Mouse (Mus musculus) stomach, postnatal 0 days (tissue): ENCODE measurements around the gene Gm36864. TPM values are rescaled to one million over a fixed set of nuclear protein-coding genes. Genes with fewer than 3 reads are reported as not detected.
A peak's percentile ranks its signal among the peaks of the same experiment; 100 is the strongest.

ENCODE experiments used
- ATAC-seq: fragments of 200-750 bp; cut with Nextera tagmentation; 2 replicates; pipeline ENCODE4 v1.8.0; 2017; ENCODE audit not compliant: low FRiP score, low TSS enrichment
- DNase-seq: peaks from one replicate; pipeline ENCODE4 v3.0.0-alpha.2; 2016; ENCODE audit warnings: low spot score
- H3K27ac ChIP-seq: fragments of 300-500 bp; sonication (generic); replicated peaks from 2 replicates; pipeline ENCODE4 v1.5.1; 2014; ENCODE audit warnings: mild to moderate bottlenecking, control low read depth
- H3K27me3 ChIP-seq: fragments of 300-500 bp; sonication (generic); 2 replicates; pipeline ENCODE4 v1.6.1; 2014; ENCODE audit warnings: low read length; ENCODE audit not compliant: control insufficient read depth, insufficient read depth
- H3K36me3 ChIP-seq: fragments of 300-500 bp; sonication (generic); 2 replicates; pipeline ENCODE4 v1.6.1; 2014; ENCODE audit warnings: low read length, mixed read lengths; ENCODE audit not compliant: control insufficient read depth, insufficient read depth
- H3K4me1 ChIP-seq: fragments of 300-500 bp; sonication (generic); replicated peaks from 2 replicates; pipeline ENCODE4 v1.6.1; 2014; ENCODE audit warnings: antibody characterized with exemption; ENCODE audit not compliant: control insufficient read depth, insufficient read depth
- H3K4me2 ChIP-seq: fragments of 300-500 bp; sonication (generic); replicated peaks from 2 replicates; pipeline ENCODE4 v1.6.1; 2014; ENCODE audit warnings: low read depth, mild to moderate bottlenecking, control low read depth, moderate library complexity
- H3K4me3 ChIP-seq: fragments of 300-500 bp; sonication (generic); 2 replicates; pipeline ENCODE4 v1.5.1; 2014; ENCODE audit warnings: low read depth, low read length, control low read depth
- H3K9ac ChIP-seq: fragments of 300-500 bp; sonication (generic); 2 replicates; pipeline ENCODE4 v1.6.1; 2014; ENCODE audit warnings: mild to moderate bottlenecking, low read length, control low read depth, mixed read lengths
- H3K9me3 ChIP-seq: fragments of 300-500 bp; sonication (generic); 2 replicates; pipeline ENCODE4 v1.6.1; 2016; ENCODE audit warnings: low read length; ENCODE audit not compliant: control insufficient read depth
- CTCF ChIP-seq: IDR thresholded peaks from 2 replicates; pipeline ENCODE4 v1.5.1; 2016; ENCODE audit warnings: antibody characterized with exemption, low read depth, mild to moderate bottlenecking, moderate library complexity
- EP300 ChIP-seq: optimal IDR thresholded peaks from 2 replicates; pipeline ENCODE3; 2016; ENCODE audit warnings: antibody characterized with exemption
- WGBS: fragments of 180-500 bp; shearing (Covaris S2); extraction: QIAGEN DNeasy Blood & Tissue Kit; methylation state at CpG from one replicate; pipeline ENCODE4 v1.1.7; 2014; 5-methylcytosine and 5-hydroxymethylcytosine counted together
- polyA plus RNA-seq: library from polyadenylated mRNA; unstranded; fragments of >200 nt; fragmentation: Nextera tagmentation; extraction: Ambion mirVana; gene quantifications from 2 replicates; pipeline ENCODE4 v1.2.1, GENCODE M21; 2015

The Gm36864 gene
- polyA plus RNA-seq, 1 experiment from 2014 or later: not detected

DNA sequence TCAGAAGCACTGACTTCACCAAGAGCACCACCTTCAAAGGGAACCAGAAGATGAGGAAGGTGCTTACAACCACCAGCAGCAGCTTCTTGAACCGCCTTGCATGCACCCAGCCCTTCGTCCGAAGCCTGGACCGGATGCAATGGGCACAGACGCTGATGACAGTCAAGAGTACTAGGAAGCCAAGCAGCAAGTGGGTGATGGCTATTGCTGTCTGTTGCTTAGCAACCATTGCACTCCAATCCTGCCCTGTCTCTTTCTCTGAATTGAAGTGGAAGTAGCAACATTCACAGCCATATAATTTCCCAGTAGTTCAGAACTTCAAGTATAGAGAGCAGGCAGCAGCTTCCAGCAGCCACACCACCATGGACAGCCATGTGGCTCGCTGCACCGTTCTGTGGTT is 45.6 kb downstream of the Gm36864 start:
- H3K4me3 ChIP-seq: no peak overlapping the region
- 84% methylated on average over 7 of the region's 7 CpGs for WGBS
- no peak for DNase-seq
- no peak overlapping the region for H3K27ac ChIP-seq
- H3K4me1 ChIP-seq: no peaks in the 10 kb centered on the region
- no peaks in the 10 kb centered on the region for H3K9me3 ChIP-seq
- TF ChIP-seq CTCF: no peak
- H3K27me3 ChIP-seq: 0 out of 2 replicates have a peak, but pooled peaks cover 2% of the 10 kb centered on the region
- no peak overlapping the region for H3K4me2 ChIP-seq
- H3K36me3 ChIP-seq: no peaks in the 10 kb centered on the region
- ATAC-seq: no peak
- H3K9ac ChIP-seq: no peak overlapping the region

DNA sequence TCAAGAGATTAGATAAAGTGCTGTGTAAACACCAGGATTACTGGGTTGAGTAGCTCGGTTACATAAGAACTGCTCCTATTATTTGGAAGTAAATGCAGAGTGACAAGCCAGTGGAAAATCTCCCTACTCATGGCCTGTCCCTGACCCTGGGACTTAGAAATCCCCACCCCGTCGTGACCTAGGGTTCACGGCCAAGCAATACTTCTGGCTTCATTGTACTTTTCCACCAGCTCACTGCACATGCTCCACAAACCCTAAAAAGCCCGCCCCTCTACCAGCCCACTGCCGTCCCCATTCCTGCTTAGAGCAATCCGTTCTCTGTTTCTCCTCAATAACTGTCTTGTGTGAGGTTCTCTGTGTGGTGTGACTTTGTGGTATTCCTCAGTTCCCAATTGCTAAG is 51.8 kb downstream of the Gm36864 start:
- Histone ChIP-seq H3K27me3 (no peaks in the 10 kb centered on the region), H3K4me1 (no peaks in the 10 kb centered on the region), H3K4me2 (no peak overlapping the region), H3K9me3 (no peaks in the 10 kb centered on the region), H3K4me3 (no peak overlapping the region), H3K36me3 (no peaks in the 10 kb centered on the region), H3K27ac (no peak overlapping the region), H3K9ac (no peak overlapping the region)
- TF ChIP-seq CTCF: no peak
- TF ChIP-seq EP300: no peak
- no peak for DNase-seq
- 38% methylated on average over 7 of the region's 7 CpGs for WGBS
- 0 out of 2 replicates have a peak, but pooled peaks have one; percentile 8 for ATAC-seq

DNA sequence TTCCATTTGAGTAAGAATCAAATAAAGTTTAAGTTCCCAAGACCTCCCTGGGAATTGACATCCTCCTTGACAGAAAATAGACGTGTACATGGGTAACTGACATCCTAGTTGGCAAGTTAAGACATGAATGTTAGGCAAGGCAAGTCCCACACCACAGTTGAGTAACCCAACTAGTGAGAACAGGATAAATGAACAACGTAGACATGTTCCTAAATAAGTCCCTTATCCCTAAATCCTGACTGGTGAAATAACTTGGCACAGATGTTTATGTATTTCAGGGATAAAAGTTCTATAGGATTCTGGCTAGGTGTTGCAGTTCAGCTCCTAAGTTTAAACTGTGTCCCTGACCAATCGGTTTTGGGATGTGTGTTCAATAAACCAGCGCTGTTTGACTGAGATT is 55.0 kb downstream of the Gm36864 start:
- WGBS: 60% methylated on average over 4 of the region's 4 CpGs
- Histone ChIP-seq H3K9me3 (no peaks in the 10 kb centered on the region), H3K27ac (no peak overlapping the region), H3K36me3 (no peaks in the 10 kb centered on the region), H3K27me3 (no peaks in the 10 kb centered on the region), H3K4me1 (no peaks in the 10 kb centered on the region), H3K4me2 (no peak overlapping the region), H3K4me3 (no peak overlapping the region), H3K9ac (no peak overlapping the region)
- ATAC-seq (no peak), DNase-seq (no peak)
- no peak for TF ChIP-seq EP300
- TF ChIP-seq CTCF: no peak

DNA sequence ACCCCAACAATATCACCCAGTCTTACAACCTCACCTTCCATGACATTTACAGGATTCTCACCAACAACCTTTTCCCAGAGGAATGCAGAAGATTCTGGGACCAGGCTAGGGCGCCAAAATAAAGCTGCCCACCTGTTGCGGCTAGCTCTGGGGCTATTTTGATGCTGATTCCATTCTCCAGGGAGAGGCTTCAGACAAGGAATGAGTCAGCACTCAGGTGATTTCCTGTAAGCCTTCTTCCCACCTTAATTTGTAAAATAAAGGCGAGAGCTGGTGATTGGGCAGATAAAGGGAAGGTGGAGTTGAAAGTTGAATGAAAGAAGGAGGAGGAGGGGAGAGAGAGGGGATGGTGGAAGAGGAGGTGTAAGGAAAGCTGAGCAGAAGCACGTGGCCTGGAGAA is 55.4 kb downstream of the Gm36864 start:
- ATAC-seq: no peak
- Histone ChIP-seq H3K27ac (no peak overlapping the region), H3K36me3 (no peaks in the 10 kb centered on the region), H3K4me3 (no peak overlapping the region), H3K4me1 (no peaks in the 10 kb centered on the region), H3K4me2 (no peak overlapping the region), H3K27me3 (no peaks in the 10 kb centered on the region), H3K9me3 (no peaks in the 10 kb centered on the region), H3K9ac (no peak overlapping the region)
- TF ChIP-seq EP300: no peak
- no peak for TF ChIP-seq CTCF
- 52% methylated on average over 4 of the region's 4 CpGs for WGBS
- no peak for DNase-seq

Other genes starting within 250 kb of the Gm36864 start
- not detected in 2 replicates for gene Klk1b11, start 240.3 kb upstream of the Gm36864 start, polyA plus RNA-seq
- not detected in 2 replicates for gene Klk1b26, start 224.0 kb upstream of the Gm36864 start, polyA plus RNA-seq
- not detected in 2 replicates for gene Klk1b27, start 183.9 kb upstream of the Gm36864 start, polyA plus RNA-seq
- gene Klk1b21, start 133.8 kb upstream of the Gm36864 start, polyA plus RNA-seq: not detected in 2 replicates
- not detected in 2 replicates for gene Klk1b22, start 123.5 kb upstream of the Gm36864 start, polyA plus RNA-seq
- not detected in 2 replicates for gene Klk1b16, start 99.4 kb upstream of the Gm36864 start, polyA plus RNA-seq
- gene Klk1b24, start 47.9 kb upstream of the Gm36864 start, polyA plus RNA-seq: not detected in 2 replicates
- gene Klk1b3, start 38.0 kb upstream of the Gm36864 start, polyA plus RNA-seq: not detected in 2 replicates
- not detected in 2 replicates for gene Klk1b4, start 28.7 kb upstream of the Gm36864 start, polyA plus RNA-seq
- gene Klk1b5, start 20.2 kb upstream of the Gm36864 start, polyA plus RNA-seq: not detected in 2 replicates
- gene Klk1, start 10.8 kb upstream of the Gm36864 start, polyA plus RNA-seq: 9.7 and 10.7 TPM in 2 replicates
- 0.57 and 0.65 TPM in 2 replicates for gene 1700028J19Rik, start 10.5 kb downstream of the Gm36864 start, polyA plus RNA-seq
- 52.9 and 60.0 TPM in 2 replicates for gene 2410002F23Rik, start 10.5 kb downstream of the Gm36864 start, polyA plus RNA-seq
- gene Acp4, start 21.2 kb downstream of the Gm36864 start, polyA plus RNA-seq: not detected in 2 replicates
- not detected in 2 replicates for gene Gm15517, start 25.3 kb downstream of the Gm36864 start, polyA plus RNA-seq
- 11.1 and 11.4 TPM in 2 replicates for gene Clec11a, start 70.7 kb downstream of the Gm36864 start, polyA plus RNA-seq
- gene Shank1, start 74.1 kb downstream of the Gm36864 start, polyA plus RNA-seq: 0.53 and 0.61 TPM in 2 replicates
- gene Syt3, start 147.9 kb downstream of the Gm36864 start, polyA plus RNA-seq: 1.2 and 1.4 TPM in 2 replicates
- 0.68 and 0.75 TPM in 2 replicates for gene 1700008O03Rik, start 149.6 kb downstream of the Gm36864 start, polyA plus RNA-seq
- gene Lrrc4b, start 192.8 kb downstream of the Gm36864 start, polyA plus RNA-seq: 0.36 and 0.52 TPM in 2 replicates
- 0.12 and 0.21 TPM in 2 replicates for gene Aspdh, start 229.2 kb downstream of the Gm36864 start, polyA plus RNA-seq
- gene Josd2, start 231.8 kb downstream of the Gm36864 start, polyA plus RNA-seq: 32.8 and 33.7 TPM in 2 replicates